Mouse (Mus musculus): Measurements from ENCODE around the gene Mfsd4b1. TPM values are rescaled to one million over a fixed set of nuclear protein-coding genes. Genes with fewer than 3 reads are reported as not detected.

The Mfsd4b1 gene
- polyA plus RNA-seq (2015; fragmentation: Nextera tagmentation; extraction: Ambion mirVana): 0.68 and 0.74 TPM in 2 replicates

- peaks cover 19% of the 10 kb centered on the region for H3K27me3 ChIP-seq (ENCODE audit: control insufficient read depth, insufficient read depth, low read depth, low read length)
- peak within 1 kb of the TSS; percentile 59 for H3K4me3 ChIP-seq (ENCODE audit: low read depth, low read length)
- H3K4me1 ChIP-seq (ENCODE audit: control insufficient read depth, low read depth, low read length): peaks cover 7% of the 10 kb centered on the region
- H3K4me2 ChIP-seq (ENCODE audit: low read depth, low read length): peak within 1 kb of the TSS; percentile 75
- H3K27ac ChIP-seq (ENCODE audit: low read length): peak within 1 kb of the TSS; percentile 45
- WGBS (ENCODE audit: insufficient replicate concordance): 2% methylated on average over 46 of the region's 46 CpGs
- peak; percentile 89 for ATAC-seq (ENCODE audit: low read depth)
- no peaks in the 10 kb centered on the region for H3K9me3 ChIP-seq (replicated peaks; ENCODE audit: control insufficient read depth, low read length)
- H3K9ac ChIP-seq (ENCODE audit: low read depth, low read length): peak within 1 kb of the TSS; percentile 23; the same call in 1 of the 2 replicates
- no peaks in the 10 kb centered on the region for H3K36me3 ChIP-seq (ENCODE audit: control insufficient read depth, insufficient read depth)
Observed at GRCm38 (mm10) chr10:40024554-40025428, at the start of gene Mfsd4b1. TSS of gene Mfsd4b1 (minus strand) at chr10:40025268.

- Histone ChIP-seq H3K36me3 (ENCODE audit: control insufficient read depth, insufficient read depth) (peaks cover 25% of the 10 kb centered on the region), H3K27me3 (ENCODE audit: control insufficient read depth, insufficient read depth, low read depth, low read length) (no peaks in the 10 kb centered on the region), H3K4me1 (ENCODE audit: control insufficient read depth, low read depth, low read length) (peaks cover 18% of the 10 kb centered on the region), H3K27ac (ENCODE audit: low read length) (no peak overlapping the region; the same call in 1 of the 2 replicates), H3K9me3 (replicated peaks; ENCODE audit: control insufficient read depth, low read length) (no peaks in the 10 kb centered on the region), H3K4me2 (ENCODE audit: low read depth, low read length) (no peak overlapping the region), H3K9ac (ENCODE audit: low read depth, low read length) (no peak overlapping the region), H3K4me3 (ENCODE audit: low read depth, low read length) (no peak overlapping the region)
- 48% methylated on average over 6 of the region's 6 CpGs for WGBS (ENCODE audit: insufficient replicate concordance)
- no peak for ATAC-seq (ENCODE audit: low read depth)
Observed at GRCm38 (mm10) chr10:40073608-40074007, 48.5 kb upstream of the Mfsd4b1 start.

DNA sequence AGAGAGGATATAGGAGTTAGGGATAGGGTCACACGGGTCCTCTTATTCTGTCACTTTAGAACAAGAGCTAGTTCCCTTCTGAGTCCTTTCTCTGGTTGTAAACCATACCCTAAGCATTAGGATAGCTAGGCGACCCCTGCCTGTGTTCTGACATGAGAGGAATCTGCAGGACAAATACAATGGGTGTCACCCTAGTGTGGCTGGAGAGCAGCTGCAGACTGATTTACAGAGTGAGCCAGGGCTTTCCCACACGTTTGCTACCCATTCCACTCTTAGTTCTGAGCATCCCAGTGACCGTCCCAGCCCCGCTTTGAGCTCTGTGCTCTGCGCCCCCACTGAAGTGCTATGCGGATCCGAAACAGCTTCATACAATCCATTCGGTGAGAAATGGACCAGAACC, 45.6 kb upstream of the Mfsd4b1 start:
- Histone ChIP-seq H3K4me2 (ENCODE audit: low read depth, low read length) (no peak overlapping the region), H3K27ac (ENCODE audit: low read length) (no peak overlapping the region)

DNA sequence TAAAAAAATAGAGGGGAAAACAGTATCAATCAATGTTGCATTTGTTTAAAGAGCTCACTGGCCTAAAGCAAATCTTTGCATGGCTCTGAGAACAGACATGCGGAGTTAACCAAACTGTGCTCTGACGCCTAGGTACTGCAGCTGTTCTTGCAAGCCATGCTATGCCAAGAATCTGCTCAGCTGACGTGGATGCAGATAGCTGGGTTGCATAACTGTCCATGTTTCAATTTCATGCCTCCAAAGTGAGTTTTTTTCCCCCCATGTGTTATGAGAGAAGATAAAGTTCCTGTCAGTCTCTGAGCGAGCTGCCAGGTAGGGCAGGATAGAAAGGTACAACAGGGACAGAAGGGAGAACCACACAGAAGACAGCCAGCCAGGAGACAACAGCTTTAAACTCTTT, 44.2 kb upstream of the Mfsd4b1 start:
- H3K4me3 ChIP-seq (ENCODE audit: low read depth, low read length): no peak overlapping the region
- no peak for ATAC-seq (ENCODE audit: low read depth)
- whole genome bisulfite sequencing (ENCODE audit: insufficient replicate concordance): 61% methylated on average over 4 of the region's 4 CpGs
- H3K27me3 ChIP-seq (ENCODE audit: control insufficient read depth, insufficient read depth, low read depth, low read length): no peaks in the 10 kb centered on the region
- peaks cover 6% of the 10 kb centered on the region; the same call in 1 of the 2 replicates for H3K36me3 ChIP-seq (ENCODE audit: control insufficient read depth, insufficient read depth)
- H3K27ac ChIP-seq (ENCODE audit: low read length): peak overlapping the region; percentile 30; the same call in 1 of the 2 replicates
- peaks cover 12% of the 10 kb centered on the region for H3K4me1 ChIP-seq (ENCODE audit: control insufficient read depth, low read depth, low read length)
- H3K9ac ChIP-seq (ENCODE audit: low read depth, low read length): no peak overlapping the region
- no peaks in the 10 kb centered on the region for H3K9me3 ChIP-seq (replicated peaks; ENCODE audit: control insufficient read depth, low read length)
- H3K4me2 ChIP-seq (ENCODE audit: low read depth, low read length): no peak overlapping the region

More for the DNA sequence above, 45.6 kb upstream of the Mfsd4b1 start:
- WGBS (ENCODE audit: insufficient replicate concordance): 74% methylated on average over 9 of the region's 9 CpGs
- no peaks in the 10 kb centered on the region for H3K27me3 ChIP-seq (ENCODE audit: control insufficient read depth, insufficient read depth, low read depth, low read length)
- H3K9ac ChIP-seq (ENCODE audit: low read depth, low read length): no peak overlapping the region
- peaks cover 12% of the 10 kb centered on the region for H3K4me1 ChIP-seq (ENCODE audit: control insufficient read depth, low read depth, low read length)
- H3K36me3 ChIP-seq (ENCODE audit: control insufficient read depth, insufficient read depth): peaks cover 11% of the 10 kb centered on the region
- H3K4me3 ChIP-seq (ENCODE audit: low read depth, low read length): no peak overlapping the region
- no peak for ATAC-seq (ENCODE audit: low read depth)
- H3K9me3 ChIP-seq (replicated peaks; ENCODE audit: control insufficient read depth, low read length): no peaks in the 10 kb centered on the region

GRCm38 (mm10) chr10:40068595-40068994, 43.5 kb upstream of the Mfsd4b1 start:
- H3K4me2 ChIP-seq (ENCODE audit: low read depth, low read length): no peak overlapping the region
- peaks cover 3% of the 10 kb centered on the region; the same call in 1 of the 2 replicates for H3K36me3 ChIP-seq (ENCODE audit: control insufficient read depth, insufficient read depth)
- H3K9ac ChIP-seq (ENCODE audit: low read depth, low read length): no peak overlapping the region
- ATAC-seq (ENCODE audit: low read depth): no peak
- no peak overlapping the region for H3K4me3 ChIP-seq (ENCODE audit: low read depth, low read length)
- WGBS (ENCODE audit: insufficient replicate concordance): 74% methylated on average over 10 of the region's 10 CpGs
- no peaks in the 10 kb centered on the region for H3K27me3 ChIP-seq (ENCODE audit: control insufficient read depth, insufficient read depth, low read depth, low read length)
- H3K4me1 ChIP-seq (ENCODE audit: control insufficient read depth, low read depth, low read length): peaks cover 12% of the 10 kb centered on the region
- H3K9me3 ChIP-seq (replicated peaks; ENCODE audit: control insufficient read depth, low read length): no peaks in the 10 kb centered on the region
- peak overlapping the region; percentile 33; the same call in 1 of the 2 replicates for H3K27ac ChIP-seq (ENCODE audit: low read length)

- Histone ChIP-seq H3K4me1 (ENCODE audit: control insufficient read depth, low read depth, low read length) (peaks cover 12% of the 10 kb centered on the region), H3K27me3 (ENCODE audit: control insufficient read depth, insufficient read depth, low read depth, low read length) (no peaks in the 10 kb centered on the region), H3K4me3 (ENCODE audit: low read depth, low read length) (no peak overlapping the region), H3K9me3 (replicated peaks; ENCODE audit: control insufficient read depth, low read length) (no peaks in the 10 kb centered on the region), H3K9ac (ENCODE audit: low read depth, low read length) (no peak overlapping the region), H3K4me2 (ENCODE audit: low read depth, low read length) (no peak overlapping the region), H3K27ac (ENCODE audit: low read length) (no peak overlapping the region), H3K36me3 (ENCODE audit: control insufficient read depth, insufficient read depth) (peaks cover 2% of the 10 kb centered on the region; the same call in 1 of the 2 replicates)
- no peak for ATAC-seq (ENCODE audit: low read depth)
- 81% methylated on average over 1 of the region's 1 CpGs for WGBS (ENCODE audit: insufficient replicate concordance)
Observed at GRCm38 (mm10) chr10:40067529-40067928, 42.5 kb upstream of the Mfsd4b1 start.

DNA sequence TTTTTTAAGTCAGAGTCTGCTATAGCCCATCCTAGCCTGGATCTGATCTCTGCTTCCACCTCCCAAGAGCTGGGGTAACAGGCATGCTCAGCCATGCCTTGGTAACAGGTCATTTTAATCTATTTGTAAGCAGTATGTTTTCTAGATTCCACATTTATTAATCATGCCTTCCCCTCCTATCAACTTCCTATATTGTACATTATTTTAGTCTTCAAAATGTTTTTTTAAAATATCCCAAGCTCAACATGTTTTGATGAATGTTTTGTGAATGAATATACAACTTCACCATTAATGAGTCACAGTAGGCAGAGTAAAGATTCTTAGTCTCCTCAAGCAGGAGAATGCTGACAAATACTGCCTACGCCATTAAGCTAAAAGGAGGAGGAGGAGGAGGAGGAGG, 42.0 kb upstream of the Mfsd4b1 start:
- Histone ChIP-seq H3K36me3 (ENCODE audit: control insufficient read depth, insufficient read depth) (peaks cover 2% of the 10 kb centered on the region; the same call in 1 of the 2 replicates), H3K4me1 (ENCODE audit: control insufficient read depth, low read depth, low read length) (peaks cover 12% of the 10 kb centered on the region), H3K9ac (ENCODE audit: low read depth, low read length) (no peak overlapping the region), H3K9me3 (replicated peaks; ENCODE audit: control insufficient read depth, low read length) (no peaks in the 10 kb centered on the region), H3K27ac (ENCODE audit: low read length) (no peak overlapping the region), H3K4me3 (ENCODE audit: low read depth, low read length) (no peak overlapping the region), H3K27me3 (ENCODE audit: control insufficient read depth, insufficient read depth, low read depth, low read length) (no peaks in the 10 kb centered on the region), H3K4me2 (ENCODE audit: low read depth, low read length) (no peak overlapping the region)
- 67% methylated on average over 1 of the region's 1 CpGs for WGBS (ENCODE audit: insufficient replicate concordance)
- ATAC-seq (ENCODE audit: low read depth): no peak

GRCm38 (mm10) chr10:40065357-40065756, 40.3 kb upstream of the Mfsd4b1 start:
- no peak overlapping the region for H3K9ac ChIP-seq (ENCODE audit: low read depth, low read length)
- H3K4me3 ChIP-seq (ENCODE audit: low read depth, low read length): no peak overlapping the region
- H3K27ac ChIP-seq (ENCODE audit: low read length): no peak overlapping the region
- H3K36me3 ChIP-seq (ENCODE audit: control insufficient read depth, insufficient read depth): peaks cover 10% of the 10 kb centered on the region; the same call in 1 of the 2 replicates
- 65% methylated on average over 3 of the region's 3 CpGs for WGBS (ENCODE audit: insufficient replicate concordance)
- H3K4me2 ChIP-seq (ENCODE audit: low read depth, low read length): no peak overlapping the region
- ATAC-seq (ENCODE audit: low read depth): no peak
- peaks cover 8% of the 10 kb centered on the region for H3K4me1 ChIP-seq (ENCODE audit: control insufficient read depth, low read depth, low read length)
- no peaks in the 10 kb centered on the region for H3K27me3 ChIP-seq (ENCODE audit: control insufficient read depth, insufficient read depth, low read depth, low read length)
- H3K9me3 ChIP-seq (replicated peaks; ENCODE audit: control insufficient read depth, low read length): no peaks in the 10 kb centered on the region

DNA sequence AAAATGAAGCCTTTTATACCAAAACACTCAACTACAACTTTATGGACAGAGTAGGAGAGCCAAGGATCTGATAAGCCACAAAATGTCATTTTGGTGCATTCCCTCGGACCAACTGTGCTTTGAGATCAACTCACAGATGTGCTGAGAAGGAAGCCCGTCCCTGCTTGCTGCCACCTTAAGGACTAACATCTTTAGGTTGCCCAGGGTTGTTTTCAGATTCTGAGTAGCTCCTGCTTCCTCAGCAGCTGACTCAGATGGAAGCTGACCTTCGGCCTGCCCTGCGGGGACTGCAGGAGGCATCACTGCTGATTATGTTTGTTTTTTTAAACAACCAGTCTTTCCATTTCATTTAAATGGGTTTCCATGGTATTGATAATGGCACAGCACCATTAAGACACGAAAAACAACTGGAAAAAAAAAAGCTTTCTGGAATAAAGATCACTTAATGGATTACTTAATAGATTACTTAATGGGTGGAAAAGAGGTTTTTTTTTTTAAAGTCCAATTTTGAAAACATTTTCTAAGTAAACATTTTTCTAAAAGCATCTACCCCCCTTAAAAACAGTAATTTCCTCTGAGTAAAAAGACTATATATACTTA, 38.3 kb upstream of the Mfsd4b1 start:
- Histone ChIP-seq H3K27ac (ENCODE audit: low read length) (peak overlapping the region; percentile 81), H3K4me3 (ENCODE audit: low read depth, low read length) (no peak overlapping the region), H3K9me3 (replicated peaks; ENCODE audit: control insufficient read depth, low read length) (no peaks in the 10 kb centered on the region), H3K9ac (ENCODE audit: low read depth, low read length) (no peak overlapping the region), H3K36me3 (ENCODE audit: control insufficient read depth, insufficient read depth) (peaks cover 8% of the 10 kb centered on the region; the same call in 1 of the 2 replicates), H3K4me1 (ENCODE audit: control insufficient read depth, low read depth, low read length) (peaks cover 3% of the 10 kb centered on the region), H3K27me3 (ENCODE audit: control insufficient read depth, insufficient read depth, low read depth, low read length) (no peaks in the 10 kb centered on the region), H3K4me2 (ENCODE audit: low read depth, low read length) (peak overlapping the region; percentile 39)
- no peak for ATAC-seq (ENCODE audit: low read depth)
- WGBS (ENCODE audit: insufficient replicate concordance): 56% methylated on average over 5 of the region's 5 CpGs

Data from liver, embryonic 16.5 days (tissue).